Mouse (Mus musculus) ZHBTc4 (cell line): ENCODE results near the gene Srebf1.
A peak's percentile ranks its signal among the peaks of the same experiment; 100 is the strongest.

ENCODE experiments used
- DNase-seq: peaks from one replicate; pipeline ENCODE4 v3.0.0-alpha.2; 2011; ENCODE audit warnings: low read depth, low spot score

Gene Srebf1

DNA sequence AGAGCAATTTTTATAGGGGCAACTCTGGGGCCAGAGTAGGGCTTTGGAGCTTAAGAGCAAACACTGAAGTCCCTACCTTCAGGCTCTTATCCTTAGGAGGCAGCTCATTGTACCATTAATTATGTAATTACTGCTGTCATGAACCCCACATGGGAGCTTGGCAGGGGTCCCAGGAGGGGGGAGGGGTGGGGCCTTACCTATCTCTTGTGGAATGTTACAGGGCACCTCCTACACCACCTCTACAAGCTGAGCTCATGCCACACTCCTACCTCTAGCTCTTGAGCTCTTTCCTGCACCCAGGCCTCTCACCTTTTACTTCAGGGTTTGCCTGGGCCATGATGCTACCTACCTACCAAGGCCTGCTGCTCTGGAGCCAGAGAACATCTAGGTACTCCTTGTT, 43.9 kb downstream of the Srebf1 start:
- DNase-seq = no peak

DNA sequence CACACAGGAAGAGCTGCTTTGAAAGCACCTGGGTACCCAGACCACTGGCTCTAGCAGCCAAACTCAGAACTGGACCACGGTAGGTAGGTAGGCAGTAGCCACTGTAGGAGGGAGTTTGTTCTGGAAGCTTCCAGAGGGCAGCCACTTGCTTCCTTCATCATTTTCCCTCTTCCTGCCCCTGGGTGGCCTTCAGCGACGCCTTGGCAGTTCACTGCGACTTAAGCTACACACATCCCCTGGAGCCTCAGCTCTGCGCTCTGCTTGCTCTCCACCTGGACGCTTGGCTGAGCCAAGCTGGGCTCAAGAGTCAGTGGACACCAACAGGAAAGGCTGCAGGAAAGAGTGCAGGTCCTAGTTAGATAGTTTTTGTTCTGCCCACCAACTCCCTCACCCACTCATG, 44.4 kb downstream of the Srebf1 start:
- DNase-seq = no peak

DNA sequence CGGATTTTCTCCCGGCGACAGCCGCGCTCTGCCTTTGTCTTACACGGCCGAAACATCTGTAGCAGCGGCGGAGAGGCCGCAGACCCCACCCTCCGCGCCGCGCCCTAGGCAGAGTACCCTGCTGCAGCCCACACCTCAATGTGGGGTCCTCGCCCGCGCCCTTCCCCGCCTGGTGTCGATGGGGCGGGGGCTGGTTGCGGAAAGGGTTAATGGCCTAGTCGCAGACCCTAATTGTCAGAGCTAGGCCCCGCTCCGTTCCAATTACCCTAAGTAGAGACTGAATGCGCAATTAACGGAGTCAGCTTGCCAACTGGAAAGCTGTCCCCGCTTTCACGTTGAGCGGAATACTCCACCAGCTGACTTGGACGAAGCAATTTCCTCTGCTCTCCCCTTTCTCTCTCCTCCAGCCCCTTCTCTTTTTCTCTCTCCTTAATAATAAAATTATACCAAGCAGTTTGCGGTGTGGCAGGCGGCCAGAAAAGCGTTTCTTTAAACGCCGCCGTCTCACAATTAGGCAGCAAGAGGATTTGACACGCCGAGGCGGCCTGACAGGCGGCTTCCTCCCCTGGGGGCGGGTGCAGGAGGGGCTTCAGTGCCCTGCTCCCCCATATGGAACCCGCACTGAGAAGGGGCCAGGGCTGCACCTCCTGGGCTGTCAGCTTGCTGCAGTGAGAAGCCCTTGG, 45.3 kb downstream of the Srebf1 start:
- no peak for DNase-seq

DNA sequence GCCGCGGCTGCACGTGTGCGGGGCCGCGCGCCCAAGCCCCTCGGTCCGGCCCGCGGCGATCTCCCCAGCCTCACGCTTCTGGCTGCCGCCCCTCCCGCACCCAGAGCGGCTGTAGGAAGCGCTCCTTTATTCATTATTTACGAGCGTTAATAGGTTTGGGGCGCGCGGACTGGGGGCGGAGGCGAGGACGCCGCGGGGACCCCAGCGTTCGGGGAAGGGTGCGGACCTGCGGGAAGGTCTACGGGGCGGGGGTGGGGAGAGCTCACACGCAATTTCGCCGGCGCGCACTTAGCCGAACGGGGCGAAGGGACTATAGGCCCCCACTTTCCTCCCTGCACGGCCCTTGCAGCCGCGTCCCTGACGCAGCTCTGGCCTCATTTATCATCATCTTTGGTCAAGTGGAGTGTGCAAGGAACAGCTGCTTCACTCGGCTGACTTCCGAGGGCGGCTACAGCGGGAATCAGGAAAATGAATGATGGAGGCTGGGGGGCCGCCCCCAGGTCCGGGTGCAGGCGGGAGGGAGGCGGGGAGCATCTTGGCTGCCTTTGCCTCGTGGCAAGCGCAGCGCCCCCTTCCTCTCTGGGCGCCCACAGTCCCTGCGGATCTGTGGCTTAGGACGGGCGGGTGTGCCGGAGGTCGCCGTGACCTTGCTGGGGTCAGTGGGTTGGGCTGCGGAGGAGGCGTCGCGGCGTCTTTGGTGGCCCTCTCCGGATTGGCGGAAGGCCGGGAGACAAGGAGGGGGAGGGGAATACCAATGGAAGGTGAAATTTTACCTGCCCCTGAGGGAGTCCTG, 46.0 kb downstream of the Srebf1 start:
- peak; percentile 97 for DNase-seq

DNA sequence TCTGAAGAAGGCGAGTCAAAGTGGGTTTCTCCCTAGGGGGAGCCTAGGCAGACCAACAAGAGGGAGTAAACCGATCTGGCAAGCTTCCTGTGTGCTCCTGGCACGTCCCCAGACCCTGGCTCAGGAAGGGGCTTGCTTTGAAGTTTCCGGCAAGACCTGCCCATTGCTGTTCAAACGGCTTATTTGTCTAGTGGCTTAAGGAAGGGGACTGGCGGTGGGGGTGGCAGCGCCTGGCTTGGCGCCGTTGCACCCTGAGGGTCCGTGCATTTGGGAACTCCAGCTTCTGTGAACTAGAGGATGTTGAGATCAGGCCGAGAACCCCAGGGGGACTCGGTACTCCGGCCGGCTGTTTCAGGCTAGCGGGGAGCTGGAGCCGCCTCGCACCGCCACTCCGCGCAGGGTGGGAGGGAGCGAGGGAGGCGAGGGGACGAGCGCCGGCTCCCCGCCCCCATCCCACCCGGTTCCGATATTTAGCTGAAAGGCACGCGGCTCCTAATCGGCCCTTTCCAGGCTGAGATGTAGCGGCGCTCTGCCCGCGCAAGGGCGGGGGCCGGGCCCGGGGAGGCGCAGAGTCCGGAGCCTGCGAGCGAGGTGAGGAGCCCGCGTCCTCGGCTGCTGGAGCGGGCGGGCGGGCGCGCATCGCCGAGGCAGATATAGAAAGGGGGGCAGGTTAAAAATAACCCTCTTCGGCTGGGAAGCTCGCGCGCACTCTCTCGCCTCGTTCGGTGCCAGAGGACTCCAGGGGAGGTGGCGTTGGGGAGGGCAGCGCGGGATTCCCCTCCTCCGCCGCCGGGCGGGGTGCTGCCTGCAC, 46.8 kb downstream of the Srebf1 start:
- DNase-seq = peak; percentile 83

DNA sequence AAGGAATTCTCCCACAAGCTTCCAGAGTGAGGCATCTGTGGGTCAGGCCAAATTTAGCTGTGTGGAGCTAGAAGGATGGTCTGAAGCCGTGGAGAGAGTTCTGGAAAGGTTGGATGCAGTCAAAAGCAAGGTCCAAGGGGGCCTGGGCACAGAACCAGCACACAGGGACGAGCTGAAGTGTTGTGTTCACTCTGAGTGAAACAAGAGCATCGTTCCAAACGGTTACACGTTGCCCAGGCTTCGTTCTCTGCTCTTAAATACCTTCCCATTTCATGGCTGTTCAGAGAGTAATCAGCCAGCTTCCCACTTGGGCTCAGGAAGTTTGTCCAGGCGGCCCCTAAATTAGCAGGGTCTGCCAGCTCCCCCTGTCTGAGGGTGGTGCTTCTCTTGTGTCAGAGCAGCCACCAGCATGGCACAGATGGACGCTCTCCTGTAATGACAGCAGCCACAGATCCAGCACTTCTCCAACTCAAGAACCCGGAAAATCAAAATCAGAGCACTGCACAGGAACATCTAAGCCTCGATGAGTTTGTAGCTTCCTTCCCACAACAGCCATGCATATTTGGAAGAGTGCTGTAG, 48.7 kb downstream of the Srebf1 start:
- DNase-seq = no peak

- no peak for DNase-seq
Observed at GRCm38 (mm10) chr11:60172074-60172473, 50.3 kb downstream of the Srebf1 start.

DNA sequence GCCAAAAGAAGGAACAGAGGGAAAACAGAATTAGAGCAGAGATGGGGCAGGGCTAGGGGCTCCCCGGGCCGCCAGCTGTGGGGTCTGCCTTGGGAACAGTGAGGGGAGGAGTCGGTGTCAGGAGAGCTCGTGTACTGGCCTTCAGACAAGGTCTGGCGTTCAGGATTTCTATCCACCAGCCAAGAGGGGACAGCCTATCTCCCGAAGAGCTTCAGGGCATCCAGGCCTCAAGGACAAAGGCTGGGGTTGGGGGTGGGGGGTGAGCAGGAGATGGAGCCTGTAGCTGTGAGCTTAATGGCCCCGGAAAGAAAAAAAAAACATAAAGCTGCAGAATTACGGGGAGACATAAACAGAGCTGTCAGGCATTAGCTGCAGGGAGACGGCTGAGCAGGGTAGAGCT, 53.6 kb downstream of the Srebf1 start:
- no peak for DNase-seq

GRCm38 (mm10) chr11:60165076-60165475, 57.3 kb downstream of the Srebf1 start:
- DNase-seq = no peak

DNA sequence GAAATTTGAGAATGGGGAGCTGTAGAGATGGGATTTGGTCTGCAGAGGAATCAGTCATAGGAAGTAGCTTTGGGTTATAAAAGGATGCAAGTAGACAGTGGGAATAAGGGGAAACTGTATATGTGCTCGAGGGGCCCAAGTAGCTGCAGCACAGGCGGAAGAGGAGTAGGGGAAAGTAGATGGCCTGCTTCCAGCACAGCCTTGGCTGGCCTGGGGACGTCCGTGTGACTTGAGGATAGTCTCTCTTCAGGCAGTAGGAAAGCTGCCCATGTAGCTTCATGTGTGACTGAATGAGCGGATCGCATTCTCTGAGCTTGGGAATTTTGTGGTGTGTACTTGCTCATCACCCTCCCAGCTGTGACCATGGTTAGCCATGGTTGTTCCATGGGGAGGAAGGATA, 57.9 kb downstream of the Srebf1 start:
- DNase-seq = no peak

GRCm38 (mm10) chr11:60163362-60163761, 59.0 kb downstream of the Srebf1 start:
- DNase-seq = no peak

DNA sequence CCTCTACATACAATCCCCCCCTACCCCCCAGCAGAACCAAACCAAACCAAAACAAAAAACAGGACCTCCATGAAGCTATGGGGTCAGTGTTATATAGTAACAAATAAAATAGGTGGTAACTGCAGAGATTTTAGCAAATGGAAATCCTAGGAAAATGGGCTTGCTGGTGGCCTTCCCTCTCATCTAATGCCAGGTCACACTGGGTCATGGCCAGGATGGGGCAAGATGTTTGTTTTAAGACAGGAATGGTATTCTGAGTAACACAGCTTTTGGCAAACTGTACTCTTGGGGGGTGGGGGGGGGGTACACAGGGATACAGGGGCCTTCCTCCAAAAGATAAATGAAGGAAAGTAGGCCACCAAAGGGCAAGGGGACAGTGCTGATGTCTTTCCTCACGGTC, 59.8 kb downstream of the Srebf1 start:
- no peak for DNase-seq

- peak; percentile 25 for DNase-seq
Observed at GRCm38 (mm10) chr11:60161146-60161874, 61.1 kb downstream of the Srebf1 start.

- DNase-seq = peak; percentile 52
Observed at GRCm38 (mm10) chr11:60160454-60161114, 61.8 kb downstream of the Srebf1 start.

- DNase-seq = no peak
Observed at GRCm38 (mm10) chr11:60159955-60160354, 62.4 kb downstream of the Srebf1 start.

DNA sequence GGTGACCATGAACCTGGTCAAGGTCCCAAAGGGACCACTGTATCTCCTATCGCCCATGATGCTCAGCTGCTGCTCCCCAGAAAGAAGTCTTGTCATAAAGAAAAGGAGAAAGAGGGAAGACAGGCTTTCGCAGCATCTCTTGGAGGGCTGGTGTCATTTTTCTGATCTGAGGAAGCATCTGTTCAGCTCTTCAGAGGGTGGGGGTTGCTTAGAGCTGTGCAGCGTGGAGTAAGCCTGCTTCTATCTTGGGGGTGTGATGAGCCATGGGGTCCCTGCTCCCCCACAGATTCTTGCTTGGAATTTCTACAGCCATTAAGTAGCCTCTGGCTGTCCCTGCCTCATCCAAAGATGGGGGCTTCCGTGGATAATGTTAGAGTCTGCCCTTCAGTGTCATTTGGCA, 64.1 kb downstream of the Srebf1 start:
- no peak for DNase-seq

DNA sequence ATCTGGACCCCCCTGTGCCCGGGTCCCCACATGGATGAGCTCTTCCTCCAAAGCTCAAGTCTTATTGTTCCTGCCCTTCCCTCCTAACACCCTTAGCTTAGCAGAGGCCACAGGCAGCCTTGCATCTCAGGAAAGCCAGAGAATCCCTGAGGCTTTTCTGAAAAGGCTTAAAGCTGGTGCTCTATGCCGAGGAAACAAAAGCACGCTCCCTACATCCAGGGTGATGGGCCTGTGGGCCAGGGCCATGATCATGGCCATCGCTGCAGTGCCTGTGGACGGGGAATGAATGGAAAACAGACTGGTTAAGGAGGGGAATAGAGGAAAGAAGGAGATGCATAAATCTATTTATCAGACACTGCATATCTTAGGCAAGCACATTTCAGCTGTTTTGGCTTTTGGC, 66.7 kb downstream of the Srebf1 start:
- no peak for DNase-seq

- DNase-seq = no peak
Observed at GRCm38 (mm10) chr11:60153936-60154335, 68.4 kb downstream of the Srebf1 start.

DNA sequence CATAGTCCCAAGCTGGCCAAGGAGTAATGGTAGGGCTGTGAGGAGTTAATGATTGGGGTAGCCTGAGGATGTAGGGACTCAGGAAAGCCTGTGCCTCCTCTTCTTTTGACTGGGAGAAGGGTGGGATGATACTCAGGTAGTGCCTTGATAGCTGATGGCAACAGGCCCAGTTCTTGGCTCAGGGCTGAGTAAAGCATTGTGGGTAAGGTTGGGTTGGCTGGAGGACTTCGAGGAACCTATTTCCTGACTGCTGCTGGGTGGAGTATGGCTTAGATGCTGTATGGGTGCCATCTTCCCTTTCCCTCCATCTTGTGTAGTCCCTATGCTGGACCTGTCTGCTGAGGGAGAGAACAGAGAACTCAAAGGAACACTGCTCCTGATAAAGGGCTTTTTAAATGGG, 70.0 kb downstream of the Srebf1 start:
- DNase-seq = no peak

DNA sequence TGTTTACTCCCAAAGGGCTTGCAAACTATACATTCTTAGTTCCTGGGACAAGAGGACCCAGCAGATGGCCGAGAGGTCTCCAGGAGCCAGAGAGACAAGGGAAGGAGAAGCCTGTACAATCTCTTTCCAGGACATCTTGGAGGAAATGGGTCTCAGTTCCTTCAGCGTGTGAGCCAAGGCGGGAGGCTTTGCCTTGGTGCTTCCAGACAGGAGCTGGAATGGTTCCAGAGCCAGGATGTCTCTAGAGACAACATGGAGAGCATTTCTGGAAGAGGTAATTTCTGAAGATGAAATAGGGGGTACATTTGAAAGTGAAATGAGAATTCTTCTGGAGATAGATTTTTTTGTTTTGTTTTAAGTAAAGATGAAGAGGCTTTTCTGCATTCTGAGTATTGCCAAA, 71.7 kb downstream of the Srebf1 start:
- DNase-seq = no peak
